Mouse (Mus musculus): ENCODE measurements around the gene Fosl2. TPM values are rescaled to one million over a fixed set of nuclear protein-coding genes. Genes with fewer than 3 reads are reported as not detected.
"Not testable (repeated sequence)": the region's sequence is repeated elsewhere in the genome, so short reads cannot be mapped to it uniquely, and the experiment has no call there.

Fosl2 gene
- polyA plus RNA-seq, 1 experiment from 2014 or later = 0.50 TPM

- Histone ChIP-seq H3K36me3 (replicated peaks) (0 out of 2 replicates have a peak, but pooled peaks cover 6% of the 10 kb centered on the region), H3K4me1 (peaks cover 33% of the 10 kb centered on the region), H3K27ac (replicated peaks) (no peak overlapping the region), H3K9me3 (no peaks in the 10 kb centered on the region), H3K27me3 (replicated peaks; ENCODE audit: low read depth, poor library complexity, severe bottlenecking) (peaks cover 53% of the 10 kb centered on the region), H3K4me3 (no peak overlapping the region)
- 74% methylated on average over 9 of the region's 9 CpGs for WGBS
- DNase-seq (ENCODE audit: low spot score) = no peak
Measured at GRCm38 (mm10) chr5:32154931-32155688, 19.5 kb downstream of the Fosl2 start.

- DNase-seq (ENCODE audit: low spot score) = no peak
- Histone ChIP-seq H3K27ac (replicated peaks) (no peak overlapping the region), H3K36me3 (replicated peaks) (0 out of 2 replicates have a peak, but pooled peaks cover 6% of the 10 kb centered on the region), H3K9me3 (no peaks in the 10 kb centered on the region), H3K27me3 (replicated peaks; ENCODE audit: low read depth, poor library complexity, severe bottlenecking) (peaks cover 48% of the 10 kb centered on the region), H3K4me1 (peaks cover 30% of the 10 kb centered on the region), H3K4me3 (no peak overlapping the region)
- WGBS = 81% methylated on average over 3 of the region's 3 CpGs
Measured at GRCm38 (mm10) chr5:32155927-32156326, 20.3 kb downstream of the Fosl2 start.

GRCm38 (mm10) chr5:32163478-32164043, 28.0 kb downstream of the Fosl2 start:
- 89% methylated on average over 3 of the region's 3 CpGs for WGBS
- no peak for DNase-seq (ENCODE audit: low spot score)
- H3K27me3 ChIP-seq (replicated peaks; ENCODE audit: low read depth, poor library complexity, severe bottlenecking) = no peaks in the 10 kb centered on the region

GRCm38 (mm10) chr5:32172188-32172587, 36.6 kb downstream of the Fosl2 start:
- H3K36me3 ChIP-seq (replicated peaks) = no peaks in the 10 kb centered on the region
- no peak for DNase-seq (ENCODE audit: low spot score)
- no peak overlapping the region for H3K27ac ChIP-seq (replicated peaks)
- no peaks in the 10 kb centered on the region for H3K9me3 ChIP-seq
- no peaks in the 10 kb centered on the region for H3K27me3 ChIP-seq (replicated peaks; ENCODE audit: low read depth, poor library complexity, severe bottlenecking)
- H3K4me3 ChIP-seq = no peak overlapping the region
- WGBS = 71% methylated on average over 2 of the region's 2 CpGs
- H3K4me1 ChIP-seq = 0 out of 2 replicates have a peak, but pooled peaks cover 5% of the 10 kb centered on the region

More at GRCm38 (mm10) chr5:32163478-32164043, 28.0 kb downstream of the Fosl2 start:
- Histone ChIP-seq H3K36me3 (replicated peaks) (no peaks in the 10 kb centered on the region), H3K9me3 (no peaks in the 10 kb centered on the region), H3K4me1 (no peaks in the 10 kb centered on the region), H3K27ac (replicated peaks) (no peak overlapping the region), H3K4me3 (no peak overlapping the region)

- Histone ChIP-seq H3K9me3 (no peaks in the 10 kb centered on the region), H3K27ac (replicated peaks) (no peak overlapping the region), H3K36me3 (replicated peaks) (no peaks in the 10 kb centered on the region), H3K4me3 (no peak overlapping the region), H3K27me3 (replicated peaks; ENCODE audit: low read depth, poor library complexity, severe bottlenecking) (no peaks in the 10 kb centered on the region), H3K4me1 (no peaks in the 10 kb centered on the region)
- 79% methylated on average over 2 of the region's 2 CpGs for WGBS
- no peak for DNase-seq (ENCODE audit: low spot score)
Measured at GRCm38 (mm10) chr5:32176800-32177199, 41.2 kb downstream of the Fosl2 start.

- Histone ChIP-seq H3K36me3 (replicated peaks) (no peaks in the 10 kb centered on the region), H3K4me3 (no peak overlapping the region), H3K4me1 (no peaks in the 10 kb centered on the region; the same call in 1 of the 2 replicates), H3K27me3 (replicated peaks; ENCODE audit: low read depth, poor library complexity, severe bottlenecking) (no peaks in the 10 kb centered on the region), H3K27ac (replicated peaks) (no peak overlapping the region), H3K9me3 (no peaks in the 10 kb centered on the region)
- 78% methylated on average over 4 of the region's 4 CpGs for WGBS
- DNase-seq (ENCODE audit: low spot score) = no peak
Measured at GRCm38 (mm10) chr5:32177737-32178136, 42.1 kb downstream of the Fosl2 start.

- not testable (repeated sequence) for H3K27me3 ChIP-seq (replicated peaks; ENCODE audit: low read depth, poor library complexity, severe bottlenecking); H3K27ac ChIP-seq (replicated peaks); H3K36me3 ChIP-seq (replicated peaks); H3K9me3 ChIP-seq; DNase-seq (ENCODE audit: low spot score); H3K4me1 ChIP-seq; H3K4me3 ChIP-seq
- WGBS = 82% methylated on average over 5 of the region's 6 CpGs
Measured at GRCm38 (mm10) chr5:32178720-32179119, 43.1 kb downstream of the Fosl2 start.

- 65% methylated on average over 4 of the region's 4 CpGs for WGBS
Measured at GRCm38 (mm10) chr5:32182885-32183629, 47.5 kb downstream of the Fosl2 start.

GRCm38 (mm10) chr5:32187717-32188116, 52.1 kb downstream of the Fosl2 start:
- no peaks in the 10 kb centered on the region for H3K9me3 ChIP-seq
- H3K4me3 ChIP-seq = no peak overlapping the region
- no peaks in the 10 kb centered on the region for H3K27me3 ChIP-seq (replicated peaks; ENCODE audit: low read depth, poor library complexity, severe bottlenecking)
- no peaks in the 10 kb centered on the region for H3K36me3 ChIP-seq (replicated peaks)
- WGBS = 40% methylated on average over 11 of the region's 11 CpGs
- H3K4me1 ChIP-seq = peaks cover 9% of the 10 kb centered on the region
- no peak for DNase-seq (ENCODE audit: low spot score)
- H3K27ac ChIP-seq (replicated peaks) = no peak overlapping the region

More at GRCm38 (mm10) chr5:32182885-32183629, 47.5 kb downstream of the Fosl2 start:
- no peak for DNase-seq (ENCODE audit: low spot score)
- Histone ChIP-seq H3K4me3 (no peak overlapping the region), H3K9me3 (no peaks in the 10 kb centered on the region), H3K36me3 (replicated peaks) (no peaks in the 10 kb centered on the region), H3K27me3 (replicated peaks; ENCODE audit: low read depth, poor library complexity, severe bottlenecking) (no peaks in the 10 kb centered on the region), H3K4me1 (peaks cover 9% of the 10 kb centered on the region), H3K27ac (replicated peaks) (no peak overlapping the region; the same call in 1 of the 2 replicates)

GRCm38 (mm10) chr5:32191259-32191658, 55.7 kb downstream of the Fosl2 start:
- DNase-seq (ENCODE audit: low spot score) = no peak
- H3K9me3 ChIP-seq = no peaks in the 10 kb centered on the region
- H3K27ac ChIP-seq (replicated peaks) = no peak overlapping the region
- H3K4me1 ChIP-seq = peaks cover 7% of the 10 kb centered on the region; the same call in 1 of the 2 replicates
- H3K36me3 ChIP-seq (replicated peaks) = no peaks in the 10 kb centered on the region
- 89% methylated on average over 5 of the region's 5 CpGs for WGBS
- H3K27me3 ChIP-seq (replicated peaks; ENCODE audit: low read depth, poor library complexity, severe bottlenecking) = no peaks in the 10 kb centered on the region
- H3K4me3 ChIP-seq = no peak overlapping the region

GRCm38 (mm10) chr5:32192016-32192845, 56.6 kb downstream of the Fosl2 start:
- DNase-seq (ENCODE audit: low spot score) = no peak
- WGBS = 84% methylated on average over 16 of the region's 16 CpGs
- H3K27me3 ChIP-seq (replicated peaks; ENCODE audit: low read depth, poor library complexity, severe bottlenecking) = no peaks in the 10 kb centered on the region
- H3K36me3 ChIP-seq (replicated peaks) = no peaks in the 10 kb centered on the region
- H3K27ac ChIP-seq (replicated peaks) = no peak overlapping the region
- H3K4me3 ChIP-seq = no peak overlapping the region
- H3K4me1 ChIP-seq = peaks cover 9% of the 10 kb centered on the region; the same call in 1 of the 2 replicates
- H3K9me3 ChIP-seq = no peaks in the 10 kb centered on the region

- Histone ChIP-seq H3K9me3 (no peaks in the 10 kb centered on the region), H3K36me3 (replicated peaks) (no peaks in the 10 kb centered on the region), H3K4me3 (no peak overlapping the region), H3K4me1 (peaks cover 9% of the 10 kb centered on the region; the same call in 1 of the 2 replicates), H3K27ac (replicated peaks) (no peak overlapping the region), H3K27me3 (replicated peaks; ENCODE audit: low read depth, poor library complexity, severe bottlenecking) (no peaks in the 10 kb centered on the region)
- no peak for DNase-seq (ENCODE audit: low spot score)
- WGBS = 73% methylated on average over 4 of the region's 4 CpGs
Measured at GRCm38 (mm10) chr5:32194236-32194635, 58.6 kb downstream of the Fosl2 start.
